Mouse (Mus musculus): ENCODE measurements around the gene Mamstr.

DNA sequence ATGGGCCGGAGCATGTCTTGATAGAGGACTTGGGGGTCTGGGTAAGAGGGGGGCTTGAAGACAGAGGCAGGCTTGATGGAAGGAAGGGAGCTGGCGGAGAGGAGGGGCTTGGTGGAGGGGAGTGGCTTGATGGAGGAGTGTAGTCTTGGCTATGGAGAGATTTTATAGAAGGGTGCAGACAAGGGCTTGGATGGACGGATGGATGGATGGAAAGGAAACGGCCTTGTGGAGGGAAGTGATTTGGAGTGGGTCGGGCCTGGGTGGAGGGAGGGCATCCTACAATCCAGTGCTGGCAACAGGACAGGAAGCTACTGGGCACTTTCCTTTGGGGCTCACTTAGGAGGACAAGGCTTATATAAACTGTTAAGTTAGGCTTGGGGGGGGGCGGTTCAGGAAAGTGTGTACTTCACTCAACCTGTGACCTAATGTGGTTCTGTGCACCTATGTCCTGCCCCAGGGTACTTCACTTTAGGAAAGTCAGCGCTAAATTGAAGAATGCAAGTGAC is 13.2 kb upstream of the Mamstr start:
- TF ChIP-seq CTCF (IDR thresholded peaks at IDR 0.05; ENCODE audit: extremely low read depth, insufficient read depth, insufficient read length, insufficient replicate concordance) (no peak), POLR2A (IDR thresholded peaks at IDR 0.05; ENCODE audit: low read depth, low read length) (no peak)
